10 mouse cellular contexts compared by ENCODE assay signal in the genomic region with DNA sequence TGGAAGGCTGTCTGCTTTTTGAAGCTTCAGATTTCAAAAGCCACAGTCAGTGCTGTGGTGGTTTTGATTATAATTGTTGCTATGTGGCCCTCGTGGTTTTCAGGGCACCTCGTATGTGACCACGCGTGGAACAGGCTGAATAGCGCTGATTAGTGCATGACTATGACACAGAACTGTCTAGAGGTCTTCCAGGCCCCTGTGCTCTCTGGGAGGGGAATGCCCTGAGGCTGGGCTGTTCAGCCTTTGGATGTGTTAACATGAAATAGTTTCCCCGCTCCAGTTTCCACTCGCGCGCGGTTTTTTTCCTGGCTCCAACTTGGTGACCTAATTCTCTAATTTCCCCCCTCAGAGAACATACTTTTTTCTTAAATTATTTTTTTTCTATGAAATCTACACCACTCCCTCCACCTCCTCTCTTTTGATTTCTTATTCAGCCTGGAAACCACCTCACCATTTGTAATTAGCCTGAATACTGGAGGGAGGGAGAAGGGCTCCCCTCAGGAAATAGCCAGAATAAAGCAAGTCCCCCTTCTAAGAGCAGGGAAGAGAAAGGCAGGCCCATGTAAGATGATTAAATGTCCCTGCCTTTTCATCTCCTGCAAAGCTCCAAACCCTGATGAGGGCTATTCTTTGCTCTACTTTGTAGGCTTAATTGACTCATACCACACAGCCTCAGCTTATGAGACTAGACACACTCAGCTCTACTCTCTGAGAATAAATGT.
DNase-seq lines count a peak whose midpoint lies in the region; ATAC-seq and TF ChIP-seq lines count a peak whose summit lies in the region.
"Had no signal": no experiment of that assay in that cellular context is flagged by ENCODE, and none has a peak within 500 bp of the region (broad histone marks: within the 10 kb centered on the region; RNA-seq: fewer than 3 reads in every experiment).

No protein-coding gene starts in this region.

- no peak overlapping the region for H3K4me3 ChIP-seq in kidney, postnatal 0 days (replicated peaks; ENCODE audit: low read depth, low read length)
- H3K4me3 ChIP-seq in midbrain, embryonic 16.5 days (ENCODE audit: low read depth, low read length): no peak overlapping the region
- no peak overlapping the region for H3K4me3 ChIP-seq in liver, postnatal 0 days (ENCODE audit: low read depth, low read length)
- H3K4me3 ChIP-seq: stomach, embryonic 15.5 days had no signal

- no peaks in the 10 kb centered on the region for H3K36me3 ChIP-seq in kidney, postnatal 0 days (ENCODE audit: insufficient read depth, low read length)
- H3K36me3 ChIP-seq in midbrain, embryonic 16.5 days (ENCODE audit: control insufficient read depth, insufficient read depth, low read length): no peaks in the 10 kb centered on the region
- no peaks in the 10 kb centered on the region for H3K36me3 ChIP-seq in liver, postnatal 0 days (replicated peaks; ENCODE audit: insufficient read depth, low read length)
- H3K36me3 ChIP-seq: stomach, embryonic 15.5 days had no signal

- H3K27ac ChIP-seq in kidney, postnatal 0 days: no peak overlapping the region
- peak overlapping the region; percentile 53 for H3K27ac ChIP-seq in midbrain, embryonic 16.5 days (ENCODE audit: low read length)
- no peak overlapping the region for H3K27ac ChIP-seq in liver, postnatal 0 days (ENCODE audit: low read depth)
- H3K27ac ChIP-seq: liver, embryonic 14.5 days; stomach, embryonic 15.5 days had no signal

- WGBS in kidney, postnatal 0 days: 51% methylated on average over 10 of the region's 10 CpGs
- 24% methylated on average over 10 of the region's 10 CpGs for WGBS in midbrain, embryonic 16.5 days
- 71% methylated on average over 10 of the region's 10 CpGs for WGBS in liver, postnatal 0 days (ENCODE audit: insufficient replicate concordance)

- ATAC-seq in kidney, postnatal 0 days (replicated peaks; ENCODE audit: low FRiP score, low read depth): no peak
- peak; percentile 42; the same call in 1 of the 2 replicates for ATAC-seq in common myeloid progenitor, adult 5-6 weeks (replicated peaks; ENCODE audit: low read depth, poor library complexity, severe bottlenecking)
- peak; percentile 27; the same call in 1 of the 2 replicates for ATAC-seq in granulocyte monocyte progenitor cell, adult 5-6 weeks (replicated peaks; ENCODE audit: poor library complexity, severe bottlenecking)
- ATAC-seq in midbrain, embryonic 16.5 days: peak; percentile 92
- no peak for ATAC-seq in liver, postnatal 0 days

- DNase-seq in kidney, postnatal 0 days (ENCODE audit: low spot score): peak; percentile 8
- DNase-seq in kidney, adult 18-20 months: no peak
- no peak for DNase-seq in adrenal gland, postnatal 4 days (ENCODE audit: low spot score in 2 of 2)
- DNase-seq in liver, postnatal 0 days: no peak
- no peak for DNase-seq in ovary, postnatal 14 days (ENCODE audit: low spot score)

- H3K27me3 ChIP-seq in kidney, postnatal 0 days (ENCODE audit: insufficient read depth, low read length): no peaks in the 10 kb centered on the region
- H3K27me3 ChIP-seq in midbrain, embryonic 16.5 days (ENCODE audit: control insufficient read depth, insufficient read depth, low read depth, low read length): no peaks in the 10 kb centered on the region
- no peaks in the 10 kb centered on the region for H3K27me3 ChIP-seq in liver, postnatal 0 days (ENCODE audit: insufficient read depth, low read length)
- H3K27me3 ChIP-seq: stomach, embryonic 15.5 days had no signal

- no peaks in the 10 kb centered on the region for H3K4me1 ChIP-seq in kidney, postnatal 0 days (replicated peaks; ENCODE audit: insufficient read depth, low read length)
- H3K4me1 ChIP-seq in midbrain, embryonic 16.5 days (ENCODE audit: control insufficient read depth, insufficient read depth, low read length): peaks cover 9% of the 10 kb centered on the region
- H3K4me1 ChIP-seq in liver, postnatal 0 days (ENCODE audit: insufficient read depth): no peaks in the 10 kb centered on the region; the same call in 1 of the 2 replicates
- H3K4me1 ChIP-seq: stomach, embryonic 15.5 days had no signal

- H3K9me3 ChIP-seq in kidney, postnatal 0 days (replicated peaks; ENCODE audit: low read length): no peaks in the 10 kb centered on the region
- no peaks in the 10 kb centered on the region for H3K9me3 ChIP-seq in midbrain, embryonic 16.5 days (replicated peaks; ENCODE audit: control insufficient read depth, low read length, poor library complexity, severe bottlenecking)
- no peaks in the 10 kb centered on the region for H3K9me3 ChIP-seq in liver, postnatal 0 days (ENCODE audit: low read length)
- H3K9me3 ChIP-seq: stomach, embryonic 15.5 days had no signal

- no peak for TF ChIP-seq EP300 in liver, postnatal 0 days (IDR thresholded peaks at IDR 0.05; ENCODE audit: low read depth)

- no peak overlapping the region; the same call in 1 of the 2 replicates for H3K4me2 ChIP-seq in kidney, postnatal 0 days (ENCODE audit: low read length)
- peak overlapping the region; percentile 41 for H3K4me2 ChIP-seq in midbrain, embryonic 16.5 days (ENCODE audit: low read length)
- no peak overlapping the region for H3K4me2 ChIP-seq in liver, postnatal 0 days (ENCODE audit: low read depth, low read length)
- H3K4me2 ChIP-seq: stomach, embryonic 15.5 days had no signal

- no peak for TF ChIP-seq CTCF in kidney, postnatal 0 days (IDR thresholded peaks at IDR 0.05; ENCODE audit: low read depth)
- TF ChIP-seq CTCF in liver, postnatal 0 days (IDR thresholded peaks at IDR 0.05; ENCODE audit: low read depth): no peak

- H3K9ac ChIP-seq in kidney, postnatal 0 days (ENCODE audit: low read depth, low read length): no peak overlapping the region
- no peak overlapping the region for H3K9ac ChIP-seq in midbrain, embryonic 16.5 days (ENCODE audit: low read depth, low read length)
- no peak overlapping the region for H3K9ac ChIP-seq in liver, postnatal 0 days (replicated peaks)
- H3K9ac ChIP-seq: liver, embryonic 14.5 days; stomach, embryonic 15.5 days had no signal

Comparison
In these comparisons a context has a peak if more than half of its experiments do, and no peak if none do; other contexts are left out.
1. ATAC-seq: peak in common myeloid progenitor, adult 5-6 weeks (single experiment), granulocyte monocyte progenitor cell, adult 5-6 weeks (single experiment) and midbrain, embryonic 16.5 days (single experiment); none in kidney, postnatal 0 days (single experiment) and liver, postnatal 0 days (single experiment).